Mouse (Mus musculus) midbrain, embryonic 13.5 days (tissue): ENCODE measurements around the gene Antxr1. TPM values are rescaled to one million over a fixed set of nuclear protein-coding genes. Genes with fewer than 3 reads are reported as not detected.

ENCODE experiments used
- ATAC-seq: fragments of 200-750 bp; cut with Nextera tagmentation; 2 replicates; pipeline ENCODE4 v1.8.0; 2017; ENCODE audit warnings: mild to moderate bottlenecking, moderate TSS enrichment, moderate library complexity
- H3K27ac ChIP-seq: fragments of 300-500 bp; sonication (generic); 2 replicates; pipeline ENCODE4 v1.5.1; 2015; ENCODE audit warnings: inconsistent platforms, mild to moderate bottlenecking, moderate library complexity
- H3K27me3 ChIP-seq: fragments of 300-500 bp; sonication (generic); 2 replicates; pipeline ENCODE4 v1.6.1; 2015; ENCODE audit warnings: mild to moderate bottlenecking, inconsistent platforms
- H3K36me3 ChIP-seq: fragments of 300-500 bp; sonication (generic); 2 replicates; pipeline ENCODE4 v1.6.1; 2015; ENCODE audit warnings: mild to moderate bottlenecking, inconsistent platforms
- H3K4me1 ChIP-seq: fragments of 300-500 bp; sonication (generic); replicated peaks from 2 replicates; pipeline ENCODE4 v1.6.1; 2015; ENCODE audit warnings: inconsistent platforms
- H3K4me2 ChIP-seq: fragments of 300-500 bp; sonication (generic); replicated peaks from 2 replicates; pipeline ENCODE4 v1.6.1; 2015; ENCODE audit warnings: moderate library complexity, mild to moderate bottlenecking, inconsistent platforms
- H3K4me3 ChIP-seq: fragments of 300-500 bp; sonication (generic); replicated peaks from 2 replicates; pipeline ENCODE4 v1.5.1; 2015; ENCODE audit warnings: mild to moderate bottlenecking, inconsistent platforms
- H3K9ac ChIP-seq: fragments of 300-500 bp; sonication (generic); replicated peaks from 2 replicates; pipeline ENCODE4 v1.6.1; 2015; ENCODE audit warnings: mild to moderate bottlenecking, inconsistent platforms
- H3K9me3 ChIP-seq: fragments of 300-500 bp; sonication (generic); 2 replicates; pipeline ENCODE4 v1.6.1; 2016; ENCODE audit warnings: mild to moderate bottlenecking, inconsistent platforms
- WGBS: fragments of 180-500 bp; shearing (Covaris S2); methylation state at CpG from one replicate; pipeline ENCODE4 v1.1.7; 2015; 5-methylcytosine and 5-hydroxymethylcytosine counted together
- polyA plus RNA-seq: library from polyadenylated mRNA; unstranded; fragments of >200 nt; fragmentation: Nextera tagmentation; extraction: Ambion mirVana; gene quantifications from 2 replicates; pipeline ENCODE4 v1.2.1, GENCODE M21; 2015

Gene Antxr1
- polyA plus RNA-seq, 1 experiment from 2014 or later: 2.9 TPM

- Histone ChIP-seq H3K27me3 (no peaks in the 10 kb centered on the region), H3K4me3 (no peak overlapping the region), H3K9ac (no peak overlapping the region), H3K27ac (no peak overlapping the region), H3K9me3 (no peaks in the 10 kb centered on the region), H3K4me1 (peaks cover 18% of the 10 kb centered on the region), H3K4me2 (no peak overlapping the region), H3K36me3 (no peaks in the 10 kb centered on the region)
- WGBS: 93% methylated on average over 9 of the region's 9 CpGs
- ATAC-seq: no peak
Observed at GRCm38 (mm10) chr6:87168021-87168420, 167.6 kb downstream of the Antxr1 start.

DNA sequence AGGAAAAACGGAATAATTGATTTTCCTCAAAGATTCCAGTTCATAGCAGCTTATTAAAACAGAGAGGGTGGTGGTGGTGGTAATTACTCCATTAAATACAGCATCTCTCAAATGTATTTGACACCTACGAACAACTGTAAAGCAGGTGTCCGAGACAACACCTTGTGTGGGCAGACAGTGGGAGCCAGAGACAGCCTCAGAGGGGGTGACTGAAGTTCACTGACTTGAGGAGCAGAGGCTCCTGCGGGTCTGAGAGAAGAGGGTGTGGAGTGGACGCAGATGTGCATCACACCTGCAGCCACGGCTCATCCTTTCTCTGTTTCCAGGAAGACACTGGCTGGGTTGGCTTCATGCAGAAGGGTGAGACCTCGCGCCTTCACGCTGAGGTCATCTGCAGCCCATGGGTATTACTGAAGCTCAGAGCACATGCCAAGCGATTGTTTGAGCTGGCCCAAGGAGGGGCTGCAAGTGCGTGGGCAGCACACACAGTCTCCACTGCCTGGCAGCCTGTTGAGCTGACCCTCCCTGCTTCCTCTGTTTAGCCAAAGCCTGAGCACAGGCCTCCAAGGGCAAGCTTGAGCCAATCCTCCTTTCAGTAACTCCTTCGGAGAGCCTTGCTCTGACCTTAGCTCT lies 168.8 kb downstream of the Antxr1 start:
- Histone ChIP-seq H3K27ac (no peak overlapping the region), H3K4me3 (no peak overlapping the region), H3K9me3 (no peaks in the 10 kb centered on the region), H3K27me3 (no peaks in the 10 kb centered on the region), H3K36me3 (no peaks in the 10 kb centered on the region), H3K4me2 (no peak overlapping the region), H3K4me1 (peaks cover 18% of the 10 kb centered on the region), H3K9ac (no peak overlapping the region)
- whole genome bisulfite sequencing: 90% methylated on average over 12 of the region's 12 CpGs
- ATAC-seq: no peak

DNA sequence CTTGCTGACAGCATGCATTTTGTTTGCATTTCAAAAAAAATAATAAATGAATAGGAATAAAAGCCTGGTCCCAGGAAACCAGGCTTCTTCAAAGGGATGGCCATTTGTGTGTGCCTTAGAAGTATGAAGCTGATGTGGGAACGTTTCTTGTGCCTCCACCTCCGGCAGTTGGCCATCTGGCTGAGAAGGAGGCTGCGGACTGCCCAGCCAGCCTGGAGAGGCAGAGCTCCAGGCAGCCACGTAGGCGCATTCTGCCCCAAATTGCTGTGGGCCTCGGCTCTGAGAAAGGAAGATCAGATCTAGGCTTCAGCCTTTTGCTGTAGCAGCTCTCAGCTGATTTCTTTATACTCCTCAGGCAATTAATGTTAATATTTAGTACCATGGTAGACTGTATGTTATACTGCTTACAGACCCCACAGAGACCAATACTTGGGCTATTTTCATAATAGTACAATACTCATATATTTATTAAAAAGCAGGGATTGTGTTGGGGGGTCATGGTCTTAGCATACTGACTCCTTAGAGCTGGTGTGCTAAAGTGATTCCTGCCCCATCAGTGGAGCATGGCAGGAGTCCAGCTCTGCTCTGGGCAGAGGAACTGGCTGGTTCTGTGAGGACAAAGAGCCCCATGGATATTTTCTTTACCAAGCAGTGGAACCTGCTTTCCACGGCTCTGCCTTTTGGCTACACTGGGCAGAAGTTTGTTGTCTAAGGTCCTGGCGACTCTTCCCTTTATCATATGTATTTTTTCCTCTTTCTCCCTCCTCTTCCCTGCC lies 169.9 kb downstream of the Antxr1 start:
- Histone ChIP-seq H3K4me2 (no peak overlapping the region), H3K4me3 (no peak overlapping the region), H3K27ac (no peak overlapping the region), H3K27me3 (no peaks in the 10 kb centered on the region), H3K36me3 (no peaks in the 10 kb centered on the region), H3K9me3 (no peaks in the 10 kb centered on the region), H3K4me1 (peaks cover 18% of the 10 kb centered on the region), H3K9ac (no peak overlapping the region)
- WGBS: 66% methylated on average over 8 of the region's 8 CpGs
- no peak for ATAC-seq

- no peaks in the 10 kb centered on the region for H3K27me3 ChIP-seq
- no peak overlapping the region for H3K4me2 ChIP-seq
- H3K4me3 ChIP-seq: no peak overlapping the region
- no peak overlapping the region for H3K9ac ChIP-seq
- H3K4me1 ChIP-seq: peaks cover 18% of the 10 kb centered on the region
- ATAC-seq: no peak
- no peak overlapping the region for H3K27ac ChIP-seq
- 86% methylated on average over 12 of the region's 12 CpGs for WGBS
- no peaks in the 10 kb centered on the region for H3K9me3 ChIP-seq
- H3K36me3 ChIP-seq: no peaks in the 10 kb centered on the region
Observed at GRCm38 (mm10) chr6:87161391-87162263, 174.0 kb downstream of the Antxr1 start.

- H3K4me1 ChIP-seq: peaks cover 6% of the 10 kb centered on the region
- H3K4me3 ChIP-seq: no peak overlapping the region
- ATAC-seq: no peak
- H3K36me3 ChIP-seq: no peaks in the 10 kb centered on the region
- H3K4me2 ChIP-seq: no peak overlapping the region
- no peaks in the 10 kb centered on the region for H3K27me3 ChIP-seq
- no peak overlapping the region for H3K9ac ChIP-seq
- H3K27ac ChIP-seq: no peak overlapping the region
- WGBS: 94% methylated on average over 5 of the region's 5 CpGs
- no peaks in the 10 kb centered on the region for H3K9me3 ChIP-seq
Observed at GRCm38 (mm10) chr6:87160196-87160595, 175.4 kb downstream of the Antxr1 start.

GRCm38 (mm10) chr6:87158062-87158623 lies 177.5 kb downstream of the Antxr1 start:
- Histone ChIP-seq H3K27ac (no peak overlapping the region), H3K4me2 (no peak overlapping the region), H3K9me3 (no peaks in the 10 kb centered on the region), H3K4me1 (no peaks in the 10 kb centered on the region), H3K9ac (no peak overlapping the region), H3K27me3 (no peaks in the 10 kb centered on the region), H3K4me3 (no peak overlapping the region), H3K36me3 (no peaks in the 10 kb centered on the region)
- no peak for ATAC-seq
- 83% methylated on average over 7 of the region's 7 CpGs for WGBS

GRCm38 (mm10) chr6:87153836-87154235 lies 181.8 kb downstream of the Antxr1 start:
- Histone ChIP-seq H3K36me3 (no peaks in the 10 kb centered on the region), H3K27me3 (no peaks in the 10 kb centered on the region), H3K9me3 (no peaks in the 10 kb centered on the region), H3K9ac (no peak overlapping the region), H3K4me3 (no peak overlapping the region), H3K27ac (no peak overlapping the region), H3K4me1 (no peaks in the 10 kb centered on the region), H3K4me2 (no peak overlapping the region)
- no peak for ATAC-seq
- 80% methylated on average over 3 of the region's 3 CpGs for WGBS

DNA sequence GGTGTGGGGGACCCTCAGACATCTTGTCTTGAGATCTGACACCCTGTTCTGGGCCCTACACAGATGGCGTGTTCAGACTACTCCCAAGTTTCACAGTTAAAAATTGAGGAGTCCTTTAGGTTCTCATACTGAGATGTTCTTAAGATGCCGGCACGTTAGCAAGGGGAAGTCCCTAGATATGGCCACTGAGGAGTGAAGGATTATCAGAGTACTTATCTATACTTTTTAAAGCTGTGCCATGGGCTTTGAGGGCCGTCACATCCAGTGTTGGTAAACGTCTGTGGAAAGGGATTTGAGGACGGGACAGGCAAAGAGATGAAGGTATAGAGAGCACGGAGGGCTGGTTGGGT lies 182.4 kb downstream of the Antxr1 start:
- Histone ChIP-seq H3K27ac (no peak overlapping the region), H3K27me3 (no peaks in the 10 kb centered on the region), H3K9me3 (no peaks in the 10 kb centered on the region), H3K4me2 (no peak overlapping the region), H3K4me3 (no peak overlapping the region), H3K9ac (no peak overlapping the region), H3K36me3 (no peaks in the 10 kb centered on the region), H3K4me1 (no peaks in the 10 kb centered on the region)
- ATAC-seq: no peak
- WGBS: 87% methylated on average over 7 of the region's 7 CpGs

DNA sequence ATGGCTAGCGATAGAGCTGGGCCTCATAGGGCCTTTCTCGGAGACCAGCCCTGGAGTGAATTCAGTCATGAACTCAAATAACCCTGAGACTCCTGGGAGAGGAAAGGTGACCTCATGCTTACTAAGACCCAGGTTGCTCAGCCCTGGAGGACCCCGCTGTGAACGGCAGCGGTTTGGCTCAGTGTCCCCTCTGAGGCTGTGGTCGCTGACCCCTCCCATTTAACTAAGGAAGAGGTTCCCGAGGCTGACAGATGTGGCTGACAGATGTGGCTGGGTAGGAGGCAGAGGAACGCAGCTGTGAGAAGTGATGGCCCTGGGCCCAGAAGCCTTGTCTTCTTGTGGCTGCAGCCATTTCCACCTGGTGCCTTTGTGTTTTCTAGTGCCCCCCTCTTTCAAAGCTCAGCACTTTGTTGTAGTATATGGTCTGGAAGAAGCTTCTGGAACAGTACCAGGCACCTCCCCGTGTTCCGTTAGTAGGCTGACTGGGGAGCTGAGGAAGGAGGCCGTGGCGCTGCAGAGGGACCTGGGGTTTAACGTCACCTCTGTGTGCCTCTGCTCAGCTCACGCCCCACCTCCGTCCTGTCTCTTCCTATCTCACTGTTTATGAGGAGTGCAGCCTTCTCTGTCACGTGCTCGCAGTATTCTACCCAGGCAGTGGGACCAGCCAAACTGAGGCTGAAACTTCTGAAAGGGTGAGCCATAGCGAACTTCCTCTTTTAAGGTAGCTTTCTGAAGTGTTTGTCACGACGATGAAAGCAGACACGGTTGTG lies 183.0 kb downstream of the Antxr1 start:
- no peak overlapping the region for H3K4me3 ChIP-seq
- H3K9ac ChIP-seq: no peak overlapping the region
- 83% methylated on average over 21 of the region's 21 CpGs for WGBS
- no peaks in the 10 kb centered on the region for H3K4me1 ChIP-seq
- H3K9me3 ChIP-seq: no peaks in the 10 kb centered on the region
- no peak overlapping the region for H3K4me2 ChIP-seq
- no peak overlapping the region for H3K27ac ChIP-seq
- no peak for ATAC-seq
- no peaks in the 10 kb centered on the region for H3K27me3 ChIP-seq
- H3K36me3 ChIP-seq: no peaks in the 10 kb centered on the region

- Histone ChIP-seq H3K9ac (no peak overlapping the region), H3K9me3 (no peaks in the 10 kb centered on the region), H3K4me1 (no peaks in the 10 kb centered on the region), H3K27me3 (no peaks in the 10 kb centered on the region), H3K4me3 (no peak overlapping the region), H3K4me2 (no peak overlapping the region), H3K36me3 (no peaks in the 10 kb centered on the region), H3K27ac (no peak overlapping the region)
- no peak for ATAC-seq
- 93% methylated on average over 8 of the region's 8 CpGs for WGBS
Observed at GRCm38 (mm10) chr6:87151427-87151826, 184.2 kb downstream of the Antxr1 start.

- Histone ChIP-seq H3K9ac (no peak overlapping the region), H3K9me3 (no peaks in the 10 kb centered on the region), H3K4me3 (no peak overlapping the region), H3K27ac (no peak overlapping the region), H3K4me2 (no peak overlapping the region), H3K27me3 (no peaks in the 10 kb centered on the region), H3K4me1 (no peaks in the 10 kb centered on the region), H3K36me3 (no peaks in the 10 kb centered on the region)
- ATAC-seq: no peak
- WGBS: 85% methylated on average over 7 of the region's 7 CpGs
Observed at GRCm38 (mm10) chr6:87150471-87150870, 185.2 kb downstream of the Antxr1 start.
